Mouse (Mus musculus) small intestine, adult 2 months (tissue): ENCODE measurements around the gene Zeb2.

Source experiments
- CTCF ChIP-seq: fragments of 200-500 bp; IDR thresholded peaks from 2 replicates; pipeline ENCODE4 v1.5.1; 2012; ENCODE audit warnings: low read depth, mild to moderate bottlenecking, control low read depth, inconsistent platforms, low read length, moderate library complexity, mixed read lengths; ENCODE audit not compliant: insufficient replicate concordance, insufficient read length; ENCODE audit errors: extremely low read depth
- POLR2A ChIP-seq: fragments of 200-500 bp; IDR thresholded peaks from 2 replicates; pipeline ENCODE4 v1.6.1; 2012; ENCODE audit warnings: low read depth, mild to moderate bottlenecking, control low read depth, inconsistent platforms, low read length, moderate library complexity

GRCm38 (mm10) chr2:44979042-44979721 is 138.0 kb downstream of the Zeb2 start:
- TF ChIP-seq POLR2A (no peak), CTCF (no peak)
